Mouse (Mus musculus): ENCODE measurements at regions not wholly inside any gene's neighbourhood (a gene's known extent, or its start where the extent isn't known, plus 50 kb on each side); places are given as distances from the start of the nearest gene placed in this dataset.

DNA sequence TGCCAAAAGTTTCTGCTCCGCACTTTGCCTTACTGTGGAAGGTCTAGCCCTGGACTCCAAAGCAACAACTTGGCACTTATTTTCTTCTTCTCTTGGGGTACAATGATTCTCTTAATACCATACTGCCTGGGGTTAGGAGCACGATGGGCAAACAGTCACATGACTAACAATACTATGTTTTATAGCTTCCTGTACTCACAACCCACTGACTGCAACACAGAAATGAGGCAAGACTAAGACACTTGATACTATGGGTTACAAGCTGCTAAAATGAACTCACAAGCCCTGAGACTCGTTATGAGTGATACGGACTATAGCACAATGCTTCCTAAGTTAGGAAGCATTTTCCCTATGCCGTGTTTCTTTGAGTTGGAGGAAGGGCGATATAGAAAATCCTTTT lies 222.3 kb upstream of the Zpld1 start:
- TF ChIP-seq CTCF (IDR thresholded peaks at IDR 0.05; ENCODE audit: insufficient read depth, low read depth, low read length) (no peak), POLR2A (IDR thresholded peaks at IDR 0.05; ENCODE audit: insufficient read depth, low read depth, low read length) (no peak)

All from olfactory bulb, adult 2 months (tissue).